Mouse (Mus musculus): ENCODE results near the gene Slc38a3.

DNA sequence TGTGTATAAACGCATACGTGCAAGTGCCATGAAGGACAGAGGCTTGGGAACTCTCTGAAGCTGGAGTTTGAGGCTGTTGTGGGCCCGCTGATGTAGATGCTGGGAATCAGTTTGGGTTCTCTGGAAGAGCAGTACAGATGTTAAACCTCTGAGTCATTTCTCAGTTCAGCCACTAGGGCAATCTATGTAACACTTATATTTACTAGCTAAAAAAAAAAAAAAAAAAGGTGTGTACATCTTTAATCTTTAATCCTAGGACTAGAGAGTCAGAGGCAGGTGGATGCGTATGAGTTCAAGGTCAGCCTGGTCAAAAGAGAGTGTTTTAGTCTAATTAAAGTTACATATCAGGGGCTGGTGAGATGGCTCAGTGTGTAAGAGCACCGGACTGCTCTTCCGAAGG is 22.4 kb downstream of the Slc38a3 start:
- TF ChIP-seq CTCF (IDR thresholded peaks at IDR 0.05) (peak; percentile 31; the same call in 1 of the 2 replicates), EP300 (IDR thresholded peaks at IDR 0.05) (no peak)
